Mouse (Mus musculus) cerebellum, adult (tissue): ENCODE measurements around the gene Ppp1r10.

Source experiments
- ATAC-seq: cut with Nextera tagmentation; 2 replicates; pipeline ENCODE4 v1.9.2; 2017; ENCODE audit warnings: mild to moderate bottlenecking, moderate library complexity, mixed read lengths; ENCODE audit not compliant: insufficient number of reproducible peaks, low FRiP score, low TSS enrichment

The Ppp1r10 gene

GRCm38 (mm10) chr17:35979401-35980362 is 63.4 kb downstream of the Ppp1r10 start, which contains the start of the genes Gnl1 and Prr3:
Gnl1 (plus strand) TSS chr17:35979851.
Prr3 (minus strand) TSS chr17:35980236.
- peak; percentile 80 for ATAC-seq

GRCm38 (mm10) chr17:35980363-35980754 is 64.1 kb downstream of the Ppp1r10 start:
- ATAC-seq: no peak

- ATAC-seq: no peak
These were observed 65.5 kb downstream of the Ppp1r10 start for GRCm38 (mm10) chr17:35981776-35982175.
